Mouse (Mus musculus) liver, embryonic 14.5 days (tissue): Measurements from ENCODE around the gene Hoxb3.

Experiments used
- CTCF ChIP-seq: IDR thresholded peaks from 2 replicates; pipeline ENCODE4 v1.5.1; 2016; ENCODE audit warnings: antibody characterized with exemption, low read depth, control low read depth
- EP300 ChIP-seq: IDR thresholded peaks from 2 replicates; pipeline ENCODE4 v1.6.1; 2016; ENCODE audit warnings: antibody characterized with exemption, low read depth

DNA sequence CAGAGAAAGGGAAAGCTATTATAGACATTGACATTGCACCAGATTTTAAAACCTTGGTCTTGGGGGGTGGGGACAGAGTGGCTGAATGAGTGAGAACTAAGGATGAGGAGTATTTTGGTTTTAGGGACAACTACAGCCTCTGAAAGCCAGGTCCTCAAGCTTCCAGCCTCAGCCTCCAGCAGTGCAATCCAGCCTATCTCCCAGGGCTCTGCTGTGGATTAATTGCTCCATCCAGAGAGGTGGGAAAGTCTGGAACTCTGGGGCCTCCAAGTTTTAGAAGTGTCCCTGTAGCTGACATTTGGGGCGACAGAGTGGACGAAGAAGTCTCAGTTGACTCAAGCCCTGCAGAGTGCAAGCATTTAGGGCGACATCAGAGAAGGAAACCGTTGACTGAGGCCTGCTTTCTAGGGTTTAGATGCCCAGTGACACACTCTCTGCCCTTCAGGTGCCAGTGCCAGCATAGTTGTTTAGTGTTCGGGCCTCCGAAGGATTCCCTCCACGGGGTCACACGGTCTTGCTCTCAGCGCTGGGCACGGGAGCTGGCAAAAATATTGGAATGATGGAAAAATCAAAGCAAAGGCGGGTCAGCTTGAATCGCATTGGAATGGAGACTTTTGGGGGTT is 9.2 kb upstream of the Hoxb3 start:
- TF ChIP-seq CTCF (no peak), EP300 (no peak)
